Mouse (Mus musculus): ENCODE results near the gene Tet3. TPM values are rescaled to one million over a fixed set of nuclear protein-coding genes. Genes with fewer than 3 reads are reported as not detected.

Gene Tet3
- 10 to 100 TPM in 3 of 4 experiments, 1 to 10 TPM in 1; 9.8 to 20.1 (median 14.8) TPM for total RNA-seq (2022)

GRCm38 (mm10) chr6:83459034-83459644 is at the start of gene Tet3:
Tet3 (minus strand) TSS chr6:83459084.
- DNase-seq (ENCODE audit: low spot score in 2 of 2) = no peak

GRCm38 (mm10) chr6:83507168-83507546 is 48.3 kb upstream of the Tet3 start:
- no peak for DNase-seq (ENCODE audit: low spot score in 2 of 2)

GRCm38 (mm10) chr6:83506258-83507167 is 47.6 kb upstream of the Tet3 start, which contains the start of gene Dguok:
Dguok (minus strand) TSS chr6:83506969.
- peak; percentile 91 to 96 for DNase-seq (ENCODE audit: low spot score in 2 of 2)

- no peak for DNase-seq (ENCODE audit: low spot score in 2 of 2)
Observed at GRCm38 (mm10) chr6:83505554-83505953, 46.7 kb upstream of the Tet3 start.

- no peak for DNase-seq (ENCODE audit: low spot score in 2 of 2)
Observed at GRCm38 (mm10) chr6:83503361-83503760, 44.5 kb upstream of the Tet3 start.

- DNase-seq (ENCODE audit: low spot score in 2 of 2) = no peak
Observed at GRCm38 (mm10) chr6:83502656-83503055, 43.8 kb upstream of the Tet3 start.

- DNase-seq (ENCODE audit: low spot score in 2 of 2) = no peak
Observed at GRCm38 (mm10) chr6:83501524-83502310, 42.8 kb upstream of the Tet3 start.

- DNase-seq (ENCODE audit: low spot score in 2 of 2) = no peak
Observed at GRCm38 (mm10) chr6:83500462-83500861, 41.6 kb upstream of the Tet3 start.

- DNase-seq (ENCODE audit: low spot score in 2 of 2) = no peak
Observed at GRCm38 (mm10) chr6:83499078-83499477, 40.2 kb upstream of the Tet3 start.

- no peak for DNase-seq (ENCODE audit: low spot score in 2 of 2)
Observed at GRCm38 (mm10) chr6:83496753-83497710, 38.1 kb upstream of the Tet3 start.

GRCm38 (mm10) chr6:83496009-83496752 is 37.3 kb upstream of the Tet3 start:
- DNase-seq (ENCODE audit: low spot score in 2 of 2) = peak; percentile 20 to 46

- no peak for DNase-seq (ENCODE audit: low spot score in 2 of 2)
Observed at GRCm38 (mm10) chr6:83490622-83491021, 31.7 kb upstream of the Tet3 start.

GRCm38 (mm10) chr6:83488200-83488599 is 29.3 kb upstream of the Tet3 start:
- DNase-seq (ENCODE audit: low spot score in 2 of 2) = no peak

GRCm38 (mm10) chr6:83487298-83487697 is 28.4 kb upstream of the Tet3 start:
- peak; percentile 60 to 74 for DNase-seq (ENCODE audit: low spot score in 2 of 2)

GRCm38 (mm10) chr6:83485854-83486253 is 27.0 kb upstream of the Tet3 start:
- no peak for DNase-seq (ENCODE audit: low spot score in 2 of 2)

GRCm38 (mm10) chr6:83483776-83484175 is 24.9 kb upstream of the Tet3 start:
- peak; percentile 38 to 47 for DNase-seq (ENCODE audit: low spot score in 2 of 2)

GRCm38 (mm10) chr6:83482418-83483085 is 23.7 kb upstream of the Tet3 start:
- DNase-seq (ENCODE audit: low spot score in 2 of 2) = no peak

- DNase-seq (ENCODE audit: low spot score in 2 of 2) = no peak
Observed at GRCm38 (mm10) chr6:83480019-83480655, 21.3 kb upstream of the Tet3 start.

GRCm38 (mm10) chr6:83479193-83479592 is 20.3 kb upstream of the Tet3 start:
- no peak for DNase-seq (ENCODE audit: low spot score in 2 of 2)
